Mouse (Mus musculus): ENCODE measurements at regions not wholly inside any gene's neighbourhood (a gene's known extent, or its start where the extent isn't known, plus 50 kb on each side); places are given as distances from the start of the nearest gene placed in this dataset.

- no peak for DNase-seq (ENCODE audit: low spot score in 2 of 2)
Observed at GRCm38 (mm10) chr11:24226755-24227154, 148.9 kb downstream of the Bcl11a start.

GRCm38 (mm10) chr11:24233376-24233775 is 155.5 kb downstream of the Bcl11a start:
- no peak for DNase-seq (ENCODE audit: low spot score in 2 of 2)

GRCm38 (mm10) chr11:24233821-24234220 is 156.0 kb downstream of the Bcl11a start:
- DNase-seq (ENCODE audit: low spot score in 2 of 2) = no peak

GRCm38 (mm10) chr11:24234422-24234821 is 156.6 kb downstream of the Bcl11a start:
- DNase-seq (ENCODE audit: low spot score in 2 of 2) = no peak

- DNase-seq (ENCODE audit: low spot score in 2 of 2) = no peak
Observed at GRCm38 (mm10) chr11:24235326-24235725, 157.5 kb downstream of the Bcl11a start.

- DNase-seq (ENCODE audit: low spot score in 2 of 2) = no peak
Observed at GRCm38 (mm10) chr11:24239631-24240030, 161.8 kb downstream of the Bcl11a start.

- no peak for DNase-seq (ENCODE audit: low spot score in 2 of 2)
Observed at GRCm38 (mm10) chr11:24242096-24242495, 164.2 kb downstream of the Bcl11a start.

GRCm38 (mm10) chr11:24242888-24243287 is 165.0 kb downstream of the Bcl11a start:
- peak; percentile 31 to 36 for DNase-seq (ENCODE audit: low spot score in 2 of 2)

- DNase-seq (ENCODE audit: low spot score in 2 of 2) = no peak
Observed at GRCm38 (mm10) chr11:24245390-24245789, 167.5 kb downstream of the Bcl11a start.

- DNase-seq (ENCODE audit: low spot score in 2 of 2) = no peak
Observed at GRCm38 (mm10) chr11:24246314-24246713, 168.5 kb downstream of the Bcl11a start.

GRCm38 (mm10) chr11:24247285-24247684 is 169.4 kb downstream of the Bcl11a start:
- no peak for DNase-seq (ENCODE audit: low spot score in 2 of 2)

GRCm38 (mm10) chr11:24251516-24251915 is 173.7 kb downstream of the Bcl11a start:
- DNase-seq (ENCODE audit: low spot score in 2 of 2) = peak; percentile 27 to 37

- DNase-seq (ENCODE audit: low spot score in 2 of 2) = no peak
Observed at GRCm38 (mm10) chr11:24255201-24256060, 177.6 kb downstream of the Bcl11a start.

GRCm38 (mm10) chr11:24257741-24258140 is 179.9 kb downstream of the Bcl11a start:
- no peak for DNase-seq (ENCODE audit: low spot score in 2 of 2)

GRCm38 (mm10) chr11:24258340-24258739 is 180.5 kb downstream of the Bcl11a start:
- DNase-seq (ENCODE audit: low spot score in 2 of 2) = no peak

- DNase-seq (ENCODE audit: low spot score in 2 of 2) = no peak
Observed at GRCm38 (mm10) chr11:24259668-24260067, 181.8 kb downstream of the Bcl11a start.

GRCm38 (mm10) chr11:24269046-24269445 is 191.2 kb downstream of the Bcl11a start:
- DNase-seq (ENCODE audit: low spot score in 2 of 2) = no peak

GRCm38 (mm10) chr11:24281628-24282027 is 203.8 kb downstream of the Bcl11a start:
- DNase-seq (ENCODE audit: low spot score in 2 of 2) = no peak

GRCm38 (mm10) chr11:24282556-24282955 is 204.7 kb downstream of the Bcl11a start:
- peak; percentile 35 to 39 for DNase-seq (ENCODE audit: low spot score in 2 of 2)

- DNase-seq (ENCODE audit: low spot score in 2 of 2) = no peak
Observed at GRCm38 (mm10) chr11:24286129-24287108, 208.6 kb downstream of the Bcl11a start.

- DNase-seq (ENCODE audit: low spot score in 2 of 2) = no peak
Observed at GRCm38 (mm10) chr11:24293209-24293608, 215.4 kb downstream of the Bcl11a start.

GRCm38 (mm10) chr11:24293860-24294531 is 216.1 kb downstream of the Bcl11a start:
- DNase-seq (ENCODE audit: low spot score in 2 of 2) = no peak
